Mouse (Mus musculus) spleen, postnatal 36 days (tissue): ENCODE results near the gene Col4a2.
"Not testable (repeated sequence)": the region's sequence is repeated elsewhere in the genome, so short reads cannot be mapped to it uniquely, and the experiment has no call there.

Experiments used
- DNase-seq, 2 experiments: peaks; one replicate each; pipeline ENCODE4 v3.0.0; 2022; ENCODE audit warnings: low spot score in 2 of 2, mixed read lengths in 1 of 2

The Col4a2 gene

GRCm38 (mm10) chr8:11486142-11486541 lies 173.5 kb downstream of the Col4a2 start:
- peak; percentile 38 to 41 for DNase-seq

GRCm38 (mm10) chr8:11487229-11487628 lies 174.6 kb downstream of the Col4a2 start:
- DNase-seq: no peak

GRCm38 (mm10) chr8:11492340-11492739 lies 179.7 kb downstream of the Col4a2 start:
- DNase-seq: not testable (repeated sequence)

- peak; percentile 89 to 90 for DNase-seq
Observed at GRCm38 (mm10) chr8:11497017-11497990, 184.7 kb downstream of the Col4a2 start, which contains the start of gene Naxd. Gene Naxd, plus strand, starts transcription at chr8:11497506.

GRCm38 (mm10) chr8:11498281-11498680 lies 185.7 kb downstream of the Col4a2 start:
- DNase-seq: no peak
